Mouse (Mus musculus) embryonic facial prominence, embryonic 12.5 days (tissue): ENCODE measurements around the gene Aldh3b1. TPM values are rescaled to one million over a fixed set of nuclear protein-coding genes. Genes with fewer than 3 reads are reported as not detected.
"Not testable (repeated sequence)": the region's sequence is repeated elsewhere in the genome, so short reads cannot be mapped to it uniquely, and the experiment has no call there.

ENCODE experiments used
- ATAC-seq: fragments of 200-750 bp; cut with Nextera tagmentation; 2 replicates; pipeline ENCODE4 v1.8.0; 2017; ENCODE audit not compliant: insufficient number of reproducible peaks, insufficient read depth, low FRiP score, low TSS enrichment
- H3K27ac ChIP-seq: fragments of 300-500 bp; sonication (generic); 2 replicates; pipeline ENCODE4 v1.5.1; 2016; ENCODE audit warnings: mild to moderate bottlenecking
- H3K27me3 ChIP-seq: fragments of 300-500 bp; sonication (generic); 2 replicates; pipeline ENCODE4 v1.6.1; 2016; ENCODE audit warnings: mild to moderate bottlenecking, moderate library complexity
- H3K36me3 ChIP-seq: fragments of 300-500 bp; sonication (generic); 2 replicates; pipeline ENCODE4 v1.6.1; 2016; ENCODE audit warnings: mild to moderate bottlenecking
- H3K4me1 ChIP-seq: fragments of 300-500 bp; sonication (generic); 2 replicates; pipeline ENCODE4 v1.6.1; 2016
- H3K4me2 ChIP-seq: fragments of 300-500 bp; sonication (generic); replicated peaks from 2 replicates; pipeline ENCODE4 v1.6.1; 2016; ENCODE audit warnings: mild to moderate bottlenecking, moderate library complexity
- H3K4me3 ChIP-seq: fragments of 300-500 bp; sonication (generic); 2 replicates; pipeline ENCODE4 v1.5.1; 2016; ENCODE audit warnings: mild to moderate bottlenecking
- H3K9ac ChIP-seq: fragments of 300-500 bp; sonication (generic); 2 replicates; pipeline ENCODE4 v1.6.1; 2016; ENCODE audit warnings: mild to moderate bottlenecking, moderate library complexity
- H3K9me3 ChIP-seq: fragments of 300-500 bp; sonication (generic); 2 replicates; pipeline ENCODE4 v1.6.1; 2016; ENCODE audit warnings: mild to moderate bottlenecking, moderate library complexity
- WGBS: fragments of 180-500 bp; shearing (Covaris S2); methylation state at CpG from one replicate; pipeline ENCODE4 v1.1.7; 2016; 5-methylcytosine and 5-hydroxymethylcytosine counted together
- polyA plus RNA-seq: library from polyadenylated mRNA; unstranded; fragments of >200 nt; fragmentation: Nextera tagmentation; extraction: Ambion mirVana; gene quantifications from 2 replicates; pipeline ENCODE4 v1.2.1, GENCODE M21; 2016

The Aldh3b1 gene
- 0.91 and 1.1 TPM in 2 replicates for polyA plus RNA-seq

DNA sequence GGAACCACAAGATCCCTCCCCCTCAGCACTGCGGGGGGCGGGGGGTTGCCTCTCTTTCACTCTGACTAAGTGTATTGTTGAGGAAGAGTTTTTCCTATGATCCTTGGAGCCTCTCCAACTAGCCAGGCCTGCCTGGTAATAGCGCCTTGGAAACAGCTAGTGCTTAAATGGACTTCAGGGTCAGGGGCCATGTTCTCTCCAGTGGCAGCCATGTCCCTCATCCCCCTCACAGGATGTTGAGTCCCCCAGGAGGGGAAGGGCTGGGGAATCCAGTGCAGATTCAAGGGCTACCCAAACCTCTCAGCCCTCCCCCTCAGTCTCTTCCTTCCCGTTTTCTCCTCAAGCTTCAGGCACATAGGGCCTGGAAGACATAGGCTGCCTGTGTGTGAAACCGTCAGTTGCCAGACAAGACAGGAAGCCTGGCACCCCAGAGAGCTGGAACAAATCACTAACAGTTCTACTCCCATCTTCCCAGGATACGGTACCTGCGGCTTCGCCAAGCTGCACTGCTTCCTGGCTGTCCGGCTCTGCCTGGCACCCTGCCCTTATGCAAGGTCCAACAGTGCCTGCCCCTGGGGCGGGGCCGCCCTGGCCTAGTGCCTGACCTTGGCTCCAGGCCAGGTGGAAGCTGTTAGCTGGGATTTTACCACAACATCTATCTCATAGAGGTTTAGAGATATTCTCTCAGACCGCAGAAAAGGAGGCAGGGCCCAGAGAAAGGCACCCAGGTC, at the start of gene Aldh3b1:
Aldh3b1 (minus strand) TSS at position 598 of the 731 bp plus-strand sequence.
- no peaks in the 10 kb centered on the region for H3K27me3 ChIP-seq
- WGBS = 43% methylated on average over 12 of the region's 12 CpGs
- 0 out of 2 replicates have a peak within 1 kb of the TSS, but pooled peaks have one; percentile 12 for H3K9ac ChIP-seq
- peaks cover 19% of the 10 kb centered on the region; the same call in 1 of the 2 replicates for H3K4me1 ChIP-seq
- no peak; the same call in 1 of the 2 replicates for ATAC-seq
- H3K9me3 ChIP-seq = no peaks in the 10 kb centered on the region
- no peak within 1 kb of the TSS for H3K4me3 ChIP-seq
- H3K36me3 ChIP-seq = no peaks in the 10 kb centered on the region
- H3K4me2 ChIP-seq = no peak within 1 kb of the TSS
- H3K27ac ChIP-seq = peak within 1 kb of the TSS; percentile 69

DNA sequence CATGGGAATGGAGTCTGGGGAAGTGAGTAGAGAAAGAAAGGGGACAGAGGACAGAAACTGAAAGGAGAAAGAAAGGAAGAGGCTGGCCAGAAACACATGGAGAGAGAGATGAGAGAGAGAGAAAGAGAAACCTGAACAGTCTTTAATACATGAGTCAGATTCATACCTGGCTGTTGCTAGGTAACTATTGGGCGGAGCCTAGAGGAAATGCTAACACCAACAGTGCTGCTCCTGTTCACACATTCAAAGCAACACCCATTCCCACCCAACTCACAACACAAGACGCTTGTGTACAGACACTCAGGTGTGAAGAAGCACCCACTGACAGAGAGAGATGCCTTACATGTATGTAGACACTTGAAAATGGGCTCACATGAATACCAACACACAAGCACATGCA, 46.3 kb upstream of the Aldh3b1 start:
- no peak for ATAC-seq
- H3K4me2 ChIP-seq = no peak overlapping the region
- no peak overlapping the region for H3K9ac ChIP-seq
- no peak overlapping the region for H3K27ac ChIP-seq
- peaks cover 10% of the 10 kb centered on the region for H3K4me1 ChIP-seq
- 67% methylated on average over 2 of the region's 2 CpGs for WGBS
- H3K4me3 ChIP-seq = no peak overlapping the region
- no peaks in the 10 kb centered on the region for H3K27me3 ChIP-seq
- no peaks in the 10 kb centered on the region for H3K9me3 ChIP-seq
- no peaks in the 10 kb centered on the region for H3K36me3 ChIP-seq

DNA sequence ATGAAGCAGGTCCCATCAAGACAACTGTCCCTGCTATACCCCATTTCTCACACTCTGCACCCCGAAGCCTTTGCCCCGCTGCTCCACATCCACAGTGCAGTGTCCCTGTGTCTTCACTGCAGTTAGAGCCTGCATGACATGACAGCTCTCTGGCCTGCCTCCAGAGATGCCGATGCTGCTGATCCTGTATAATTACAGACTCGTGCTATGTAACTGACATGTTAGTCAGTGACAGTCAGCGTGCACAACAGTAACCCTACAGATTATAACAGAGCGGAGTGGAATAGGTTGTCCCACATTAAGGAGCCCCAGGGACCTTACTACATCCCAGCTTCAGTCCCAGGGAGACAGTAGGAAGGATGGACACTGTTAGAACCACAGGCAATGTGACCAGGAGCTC, 45.0 kb upstream of the Aldh3b1 start:
- H3K9me3 ChIP-seq, H3K9ac ChIP-seq, H3K27me3 ChIP-seq, ATAC-seq, H3K4me2 ChIP-seq, H3K4me3 ChIP-seq, H3K36me3 ChIP-seq, H3K4me1 ChIP-seq, H3K27ac ChIP-seq: not testable (repeated sequence)
- 76% methylated on average over 6 of the region's 6 CpGs for WGBS

DNA sequence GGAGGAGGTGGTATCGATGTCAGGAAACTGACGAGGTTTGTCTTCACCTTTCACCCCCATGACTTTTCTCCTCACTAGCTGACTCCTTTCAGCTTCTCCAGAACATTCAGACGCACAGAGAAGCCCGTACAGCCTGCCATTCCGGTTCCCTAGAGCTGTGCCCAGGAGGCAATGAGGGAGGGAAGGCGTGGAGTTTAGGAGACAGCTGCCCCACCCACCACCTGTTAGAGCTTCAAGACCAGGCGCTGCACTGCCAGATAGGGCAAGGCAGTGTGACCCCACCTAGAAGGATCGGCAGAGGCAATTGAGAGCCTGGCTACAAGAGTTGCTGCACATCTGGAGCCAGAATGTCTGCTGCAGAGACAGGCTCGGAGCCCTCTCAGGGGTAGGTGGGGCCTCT, 42.6 kb upstream of the Aldh3b1 start, which contains the start of gene Aldh3b2:
Aldh3b2 (plus strand) TSS at position 100 of the 400 bp plus-strand sequence.
- no peaks in the 10 kb centered on the region for H3K9me3 ChIP-seq
- peaks cover 10% of the 10 kb centered on the region for H3K4me1 ChIP-seq
- ATAC-seq = no peak
- no peak within 1 kb of the TSS for H3K9ac ChIP-seq
- WGBS = 25% methylated on average over 8 of the region's 9 CpGs
- H3K4me3 ChIP-seq = no peak within 1 kb of the TSS
- H3K4me2 ChIP-seq = no peak within 1 kb of the TSS
- H3K36me3 ChIP-seq = no peaks in the 10 kb centered on the region
- no peaks in the 10 kb centered on the region for H3K27me3 ChIP-seq
- no peak within 1 kb of the TSS for H3K27ac ChIP-seq

DNA sequence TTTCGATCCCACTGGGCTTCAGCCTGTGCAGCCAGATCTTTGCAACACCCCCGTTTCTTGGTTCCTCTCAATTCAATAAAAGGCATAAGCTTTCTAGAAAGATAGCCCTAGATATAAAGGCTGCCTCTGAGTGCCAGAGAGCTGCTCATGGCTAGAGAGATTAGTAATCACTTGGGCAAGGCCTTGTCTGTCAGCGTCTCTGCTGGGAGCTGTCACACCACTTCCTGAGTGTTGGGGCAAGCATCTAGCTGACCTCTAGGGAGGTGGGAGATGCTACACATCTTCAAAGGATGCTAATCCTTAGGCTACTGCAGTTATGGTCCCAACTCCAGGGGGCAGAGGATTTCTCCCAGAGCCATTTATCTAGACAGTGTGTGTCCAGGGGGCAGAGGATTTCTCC, 37.6 kb upstream of the Aldh3b1 start:
- Histone ChIP-seq H3K4me1 (peaks cover 7% of the 10 kb centered on the region), H3K36me3 (no peaks in the 10 kb centered on the region), H3K27ac (no peak overlapping the region), H3K9ac (no peak overlapping the region), H3K9me3 (no peaks in the 10 kb centered on the region), H3K4me3 (no peak overlapping the region), H3K27me3 (no peaks in the 10 kb centered on the region), H3K4me2 (no peak overlapping the region)
- 61% methylated on average over 3 of the region's 3 CpGs for WGBS
- no peak for ATAC-seq

DNA sequence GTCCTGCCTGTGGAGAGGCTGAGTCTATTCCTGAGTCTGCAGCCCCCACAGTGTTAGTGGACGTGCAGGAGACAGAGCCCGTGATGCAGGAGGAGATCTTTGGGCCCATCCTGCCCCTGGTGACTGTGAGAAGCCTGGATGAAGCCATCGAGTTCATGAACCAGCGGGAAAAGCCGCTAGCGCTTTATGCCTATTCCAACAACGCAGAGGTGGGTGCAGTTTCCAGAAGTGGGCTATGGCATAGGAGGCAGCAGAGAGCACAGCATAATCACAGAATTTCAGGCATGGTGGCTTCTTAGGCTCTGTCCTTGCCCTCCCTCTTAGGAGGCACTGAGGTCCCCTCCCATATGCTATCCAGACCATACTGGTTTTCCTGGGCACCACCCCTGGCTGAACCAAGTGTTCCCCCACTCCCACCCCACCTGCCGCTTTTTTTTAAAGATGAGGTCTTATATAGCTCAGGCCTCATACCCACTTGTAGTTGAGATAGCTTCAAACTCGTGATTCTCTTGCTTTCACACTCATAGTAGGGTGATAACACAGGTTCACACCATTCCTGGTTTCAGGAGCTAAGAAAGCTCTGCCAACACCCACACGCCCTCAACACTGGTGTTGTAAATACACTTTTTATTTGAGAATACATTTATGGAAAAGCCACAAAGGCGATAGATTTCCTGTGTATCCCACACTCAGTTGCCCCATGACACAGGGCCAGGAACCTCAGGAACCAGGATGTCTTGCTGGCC, 36.9 kb upstream of the Aldh3b1 start:
- Histone ChIP-seq H3K27me3 (no peaks in the 10 kb centered on the region), H3K4me2 (no peak overlapping the region), H3K4me1 (no peaks in the 10 kb centered on the region), H3K36me3 (no peaks in the 10 kb centered on the region), H3K9me3 (no peaks in the 10 kb centered on the region), H3K4me3 (no peak overlapping the region), H3K27ac (no peak overlapping the region), H3K9ac (no peak overlapping the region)
- 70% methylated on average over 11 of the region's 11 CpGs for WGBS
- no peak for ATAC-seq

DNA sequence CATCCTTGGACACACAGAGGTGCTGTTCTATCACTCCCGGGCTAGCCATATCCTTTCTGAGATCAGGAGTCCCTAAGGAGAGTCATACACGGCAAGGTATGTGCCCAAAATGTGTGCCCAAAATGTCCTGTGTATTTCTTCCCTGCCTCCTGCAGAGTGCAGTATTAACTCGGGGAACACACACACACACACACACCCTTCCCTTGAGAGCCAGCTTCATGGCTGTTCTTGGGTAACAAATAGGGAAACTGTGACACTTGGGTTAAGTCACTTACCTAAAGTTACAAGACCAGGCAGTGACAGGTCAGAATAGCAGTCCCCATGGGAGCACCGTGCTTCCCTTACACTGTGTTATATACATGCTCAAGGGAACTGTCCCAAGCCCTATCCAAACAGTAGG, 34.4 kb upstream of the Aldh3b1 start:
- H3K4me1 ChIP-seq = no peaks in the 10 kb centered on the region
- ATAC-seq = no peak
- no peak overlapping the region for H3K9ac ChIP-seq
- H3K27me3 ChIP-seq = no peaks in the 10 kb centered on the region
- no peaks in the 10 kb centered on the region for H3K9me3 ChIP-seq
- WGBS = 73% methylated on average over 4 of the region's 4 CpGs
- H3K4me3 ChIP-seq = no peak overlapping the region
- no peaks in the 10 kb centered on the region for H3K36me3 ChIP-seq
- H3K4me2 ChIP-seq = no peak overlapping the region
- no peak overlapping the region for H3K27ac ChIP-seq

DNA sequence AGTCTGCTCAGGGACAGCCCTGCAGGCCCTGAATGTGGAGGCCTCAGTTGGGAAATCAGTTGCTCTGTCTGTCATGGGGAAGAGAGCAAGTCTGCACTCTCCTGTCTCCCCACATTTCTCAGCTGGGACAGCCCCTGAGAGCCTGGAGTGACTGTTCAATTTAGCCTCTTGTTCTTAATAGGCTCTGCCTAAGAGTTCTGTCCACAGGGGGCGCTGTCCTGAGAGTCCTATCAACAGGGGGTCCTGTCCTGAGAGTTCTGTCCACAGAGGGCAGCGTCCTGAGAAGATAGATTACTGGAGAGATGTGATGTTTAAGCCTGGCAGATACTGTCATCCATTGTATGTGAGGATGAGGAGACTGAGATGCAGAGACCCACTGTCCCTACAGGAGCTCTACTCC, 32.9 kb upstream of the Aldh3b1 start:
- Histone ChIP-seq H3K4me2 (no peak overlapping the region), H3K4me1 (no peaks in the 10 kb centered on the region), H3K27me3 (no peaks in the 10 kb centered on the region), H3K27ac (no peak overlapping the region), H3K9me3 (no peaks in the 10 kb centered on the region), H3K9ac (no peak overlapping the region), H3K4me3 (no peak overlapping the region), H3K36me3 (no peaks in the 10 kb centered on the region)
- ATAC-seq = no peak
- WGBS = 16% methylated on average over 2 of the region's 2 CpGs

DNA sequence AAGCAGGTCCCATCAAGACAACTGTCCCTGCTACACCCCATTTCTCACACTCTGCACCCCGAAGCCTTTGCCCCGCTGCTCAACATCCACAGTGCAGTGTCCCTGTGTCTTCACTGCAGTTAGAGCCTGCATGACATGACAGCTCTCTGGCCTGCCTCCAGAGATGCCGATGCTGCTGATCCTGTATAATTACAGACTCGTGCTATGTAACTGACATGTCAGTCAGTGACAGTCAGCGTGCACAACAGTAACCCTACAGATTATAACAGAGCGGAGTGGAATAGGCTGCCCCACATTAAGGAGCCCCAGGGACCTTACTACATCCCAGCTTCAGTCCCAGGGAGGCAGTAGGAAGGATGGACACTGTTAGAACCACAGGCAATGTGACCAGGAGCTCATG, 32.2 kb upstream of the Aldh3b1 start:
- 79% methylated on average over 6 of the region's 6 CpGs for WGBS
- H3K4me2 ChIP-seq, H3K27me3 ChIP-seq, H3K36me3 ChIP-seq, H3K4me1 ChIP-seq, H3K9ac ChIP-seq, H3K9me3 ChIP-seq, ATAC-seq, H3K27ac ChIP-seq, H3K4me3 ChIP-seq: not testable (repeated sequence)

DNA sequence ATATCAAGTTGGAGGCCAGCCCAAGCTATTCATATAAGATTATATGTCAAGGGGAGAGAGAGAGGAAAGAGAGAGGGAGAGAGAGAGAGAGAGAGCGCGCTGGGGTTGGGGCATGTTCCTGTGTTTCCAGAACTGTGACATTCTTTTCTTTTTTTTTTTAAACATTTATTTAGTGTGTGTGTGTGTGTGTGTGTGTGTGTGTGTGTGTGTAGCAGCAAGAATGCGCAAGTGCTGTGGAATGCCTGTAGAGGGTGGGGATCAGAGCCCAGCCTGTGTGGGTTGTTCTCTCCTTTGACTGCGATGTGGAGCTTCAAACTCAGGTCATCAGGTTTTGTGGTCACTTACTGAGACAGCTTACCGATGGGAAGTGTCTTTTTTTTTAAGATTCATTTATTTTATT, 30.6 kb upstream of the Aldh3b1 start:
- Histone ChIP-seq H3K27ac (no peak overlapping the region), H3K9ac (no peak overlapping the region), H3K4me2 (no peak overlapping the region), H3K4me1 (no peaks in the 10 kb centered on the region), H3K4me3 (no peak overlapping the region), H3K36me3 (no peaks in the 10 kb centered on the region), H3K27me3 (no peaks in the 10 kb centered on the region), H3K9me3 (no peaks in the 10 kb centered on the region)
- 78% methylated on average over 5 of the region's 5 CpGs for WGBS
- ATAC-seq = no peak

DNA sequence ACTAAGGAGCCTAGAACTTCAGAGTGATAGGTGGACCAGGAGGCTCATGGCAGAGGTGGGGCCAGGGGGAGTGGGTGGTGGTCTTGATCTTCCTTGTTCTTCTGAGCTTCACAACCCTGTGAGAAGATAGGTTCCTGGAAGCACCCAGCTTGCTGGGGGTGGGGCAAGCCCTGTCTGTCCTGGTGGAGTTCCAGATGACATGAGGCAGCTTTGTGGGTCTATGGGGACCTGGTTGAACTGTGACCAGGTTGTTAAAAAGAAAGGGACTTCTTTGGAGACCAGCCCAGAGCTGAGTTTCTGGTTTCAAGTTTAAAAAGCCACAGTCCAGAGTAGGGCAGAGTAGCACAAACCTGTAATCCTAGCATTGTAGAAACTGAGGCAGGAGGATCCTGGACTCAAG, 29.4 kb upstream of the Aldh3b1 start:
- Histone ChIP-seq H3K4me3 (no peak overlapping the region), H3K4me2 (no peak overlapping the region), H3K36me3 (no peaks in the 10 kb centered on the region), H3K27me3 (no peaks in the 10 kb centered on the region), H3K9ac (no peak overlapping the region), H3K27ac (no peak overlapping the region), H3K4me1 (no peaks in the 10 kb centered on the region), H3K9me3 (no peaks in the 10 kb centered on the region)
- no peak for ATAC-seq

DNA sequence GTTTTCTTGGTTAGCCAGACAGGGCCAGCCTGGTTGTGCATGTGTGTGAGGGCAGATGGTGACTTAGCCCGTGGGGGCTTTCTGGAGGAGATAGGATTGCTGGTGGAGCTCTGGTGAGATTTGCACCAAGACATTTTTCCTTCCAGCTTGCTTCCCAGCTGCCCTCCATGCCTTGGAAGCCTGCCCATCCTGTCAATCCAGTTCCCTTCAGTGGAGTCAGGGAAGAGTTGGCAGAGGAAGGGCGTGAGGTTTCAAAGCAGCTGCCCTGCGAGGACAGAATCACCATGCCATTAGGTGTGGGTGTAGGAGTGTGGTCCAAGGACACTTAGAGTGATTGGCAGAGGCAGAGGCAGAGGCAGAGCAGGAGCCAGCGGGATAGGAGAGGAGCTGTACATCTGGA, 28.9 kb upstream of the Aldh3b1 start, which contains the start of gene Aldh3b3:
Aldh3b3 (plus strand) TSS at position 176 of the 400 bp plus-strand sequence.
- Histone ChIP-seq H3K27ac (no peak within 1 kb of the TSS), H3K27me3 (no peaks in the 10 kb centered on the region), H3K4me1 (no peaks in the 10 kb centered on the region), H3K4me3 (no peak within 1 kb of the TSS), H3K9ac (no peak within 1 kb of the TSS), H3K9me3 (no peaks in the 10 kb centered on the region), H3K36me3 (no peaks in the 10 kb centered on the region), H3K4me2 (no peak within 1 kb of the TSS)
- no peak for ATAC-seq
- WGBS = 78% methylated on average over 4 of the region's 4 CpGs
